Mouse (Mus musculus) CH12.LX (cell line): ENCODE measurements around the gene Nrxn3. TPM values are rescaled to one million over a fixed set of nuclear protein-coding genes. Genes with fewer than 3 reads are reported as not detected.

Experiments
- DNase-seq: peaks from one replicate; pipeline ENCODE4 v3.0.0-alpha.2; 2013; ENCODE audit errors: extremely low read depth
- H3K27ac ChIP-seq: 2 replicates; pipeline ENCODE4 v1.5.1; 2012; ENCODE audit warnings: low read depth, mild to moderate bottlenecking, control low read depth, moderate library complexity; ENCODE audit not compliant: insufficient read depth
- H3K27me3 ChIP-seq: replicated peaks from 2 replicates; pipeline ENCODE3; 2012; ENCODE audit warnings: inconsistent platforms
- H3K36me3 ChIP-seq, 2 experiments: replicated peaks in 1 of 2; 2 replicates each; pipeline versions ENCODE3 to v1.6.1; 2012; ENCODE audit warnings: inconsistent platforms in 1 of 2, low read length in 1 of 2, mild to moderate bottlenecking in 1 of 2, mixed read lengths in 1 of 2, moderate library complexity in 1 of 2; ENCODE audit not compliant: control insufficient read depth in 1 of 2, insufficient read depth in 1 of 2
- H3K4me1 ChIP-seq, 2 experiments: 2 replicates each; pipeline ENCODE4 v1.6.1; 2012; ENCODE audit warnings: inconsistent platforms in 1 of 2, moderate library complexity in 1 of 2; ENCODE audit not compliant: insufficient read depth in 2 of 2, control insufficient read depth in 1 of 2
- H3K4me2 ChIP-seq: 2 replicates; pipeline ENCODE4 v1.6.1; 2012; ENCODE audit warnings: low read depth, mild to moderate bottlenecking, control low read depth; ENCODE audit not compliant: poor library complexity, insufficient read depth, severe bottlenecking
- H3K4me3 ChIP-seq, 3 experiments: fragments of 150-350 bp in 1 of 3; sonication (generic) in 1 of 3; replicated peaks in 1 of 3; 2 replicates each; pipeline versions ENCODE3 to v1.5.1; 2011 to 2012; ENCODE audit warnings: low read depth in 2 of 3, low read length in 2 of 3, mild to moderate bottlenecking in 2 of 3, moderate library complexity in 2 of 3, control low read depth in 1 of 3, improper control_type of control experiment in 1 of 3, inconsistent platforms in 1 of 3, mixed read lengths in 1 of 3; ENCODE audit not compliant: poor library complexity in 1 of 3
- H3K79me2 ChIP-seq: replicated peaks from 2 replicates; pipeline ENCODE4 v1.6.1; 2012; ENCODE audit warnings: mild to moderate bottlenecking, moderate library complexity; ENCODE audit not compliant: control insufficient read depth, poor library complexity, insufficient read depth, severe bottlenecking; ENCODE audit errors: extremely low read depth
- H3K9ac ChIP-seq: 2 replicates; pipeline ENCODE4 v1.6.1; 2012; ENCODE audit warnings: low read depth, mild to moderate bottlenecking, control low read depth, moderate library complexity; ENCODE audit not compliant: insufficient read depth
- H3K9me3 ChIP-seq: replicated peaks from 2 replicates; pipeline ENCODE3; 2012; ENCODE audit warnings: low read length, inconsistent platforms, mixed read lengths
- E2F4 ChIP-seq: IDR thresholded peaks from 2 replicates; pipeline ENCODE4 v1.6.1; 2011; ENCODE audit warnings: low read depth, low read length, improper control_type of control experiment; ENCODE audit not compliant: insufficient replicate concordance
- EP300 ChIP-seq: IDR thresholded peaks from 2 replicates; pipeline ENCODE4 v1.6.1; 2011; ENCODE audit warnings: low read length, improper control_type of control experiment
- JUND ChIP-seq: conservative IDR thresholded peaks from 2 replicates; pipeline ENCODE4 v1.6.1; 2011; ENCODE audit warnings: low read depth, low read length, improper control_type of control experiment
- KAT2A ChIP-seq: IDR thresholded peaks from 2 replicates; pipeline ENCODE4 v1.6.1; 2012; ENCODE audit warnings: low read length, improper control_type of control experiment, inconsistent platforms; ENCODE audit not compliant: insufficient replicate concordance
- MXI1 ChIP-seq: IDR thresholded peaks from 2 replicates; pipeline ENCODE4 v1.6.1; 2011; ENCODE audit warnings: mild to moderate bottlenecking, low read depth, low read length, improper control_type of control experiment
- NRF1 ChIP-seq: IDR thresholded peaks from 2 replicates; pipeline ENCODE4 v1.6.1; 2014; ENCODE audit warnings: low read depth, mild to moderate bottlenecking, inconsistent platforms, low read length, improper control_type of control experiment, moderate library complexity
- PAX5 ChIP-seq: IDR thresholded peaks from 2 replicates; pipeline ENCODE4 v1.6.1; 2012; ENCODE audit warnings: low read length, inconsistent platforms, mixed read lengths
- TBP ChIP-seq: conservative IDR thresholded peaks from 2 replicates; pipeline ENCODE4 v1.6.1; 2011; ENCODE audit warnings: low read depth, low read length, improper control_type of control experiment
- TCF12 ChIP-seq: IDR thresholded peaks from 2 replicates; pipeline ENCODE4 v1.6.1; 2014; ENCODE audit warnings: low read depth, mild to moderate bottlenecking, inconsistent platforms, low read length, improper control_type of control experiment
- USF2 ChIP-seq: conservative IDR thresholded peaks from 2 replicates; pipeline ENCODE4 v1.6.1; 2011; ENCODE audit warnings: low read depth, low read length, improper control_type of control experiment
- ZC3H11A ChIP-seq: IDR thresholded peaks from 2 replicates; pipeline ENCODE4 v1.6.1; 2012; ENCODE audit warnings: low read depth, mild to moderate bottlenecking, inconsistent platforms, low read length, improper control_type of control experiment
- dilution Hi-C: fragments of 300-500 bp; cut with MboI; formaldehyde crosslinking; loops from 2 replicates; pipeline ENCODE4 v1.14.3; 2020; ENCODE audit warnings: low sequenced_read_pairs; ENCODE audit not compliant: extremely low pct_unique_long_range_greater_than_20kb, extremely low pct_ligation_motif_present
- in situ Hi-C: fragments of 300-500 bp; cut with MboI; formaldehyde crosslinking; loops from 3 replicates; pipeline ENCODE4 v1.14.3; 2019; ENCODE audit warnings: low sequenced_read_pairs, low pct_ligation_motif_present, low pct_unique_long_range_greater_than_20kb, mixed read lengths
- polyA plus RNA-seq: library from polyadenylated mRNA; unstranded; fragments of >175 nt; gene quantifications from 2 replicates; pipeline ENCODE4 v1.2.1, GENCODE M21; 2012; ENCODE audit warnings: low read depth; ENCODE audit not compliant: insufficient read length
- total RNA-seq, 2 experiments: library from RNA; depleted of rRNA; stranded (reverse); fragments of 300-350 nt in 1 of 2; fragments of >200 nt in 1 of 2; gene quantifications; 2 replicates each; pipeline ENCODE4 v1.2.3; 2012 to 2014

Gene Nrxn3
- total and polyA plus RNA-seq, 3 experiments, result 0.04 to 0.17 (median 0.09) TPM

- no peak overlapping the region for H3K9ac ChIP-seq
- H3K36me3 ChIP-seq, result no peaks in the 10 kb centered on the region
- H3K27me3 ChIP-seq, result no peaks in the 10 kb centered on the region
- in situ Hi-C loops, result no loop called here
- H3K9me3 ChIP-seq, result no peaks in the 10 kb centered on the region
- no peaks in the 10 kb centered on the region for H3K4me1 ChIP-seq
- H3K79me2 ChIP-seq, result no peaks in the 10 kb centered on the region
- dilution Hi-C loops, result no loop called here
- no peak overlapping the region for H3K4me2 ChIP-seq
- H3K4me3 ChIP-seq, result no peak overlapping the region
- H3K27ac ChIP-seq, result no peak overlapping the region
- DNase-seq, result no peak
- no peak for TF ChIP-seq E2F4
- TF ChIP-seq NRF1, result no peak
- TF ChIP-seq ZC3H11A, result no peak
- TF ChIP-seq EP300, result no peak
Measured at GRCm38 (mm10) chr12:88966329-88966728, 243.7 kb downstream of the Nrxn3 start.

- peaks cover 0 to 3% of the 10 kb centered on the region in 2 experiments; a peak in 2 of 4 replicates for H3K4me1 ChIP-seq
- H3K4me2 ChIP-seq, result no peak overlapping the region
- H3K79me2 ChIP-seq, result no peaks in the 10 kb centered on the region
- no peaks in the 10 kb centered on the region for H3K9me3 ChIP-seq
- no peaks in the 10 kb centered on the region for H3K36me3 ChIP-seq
- TF ChIP-seq EP300, result no peak
- TF ChIP-seq TBP, result no peak
- no peak for TF ChIP-seq KAT2A
- no peak for TF ChIP-seq USF2
- TF ChIP-seq PAX5, result no peak
- dilution Hi-C loops (no loop called here), in situ Hi-C loops (no loop called here)
- H3K9ac ChIP-seq, result no peak overlapping the region
- H3K27me3 ChIP-seq, result no peaks in the 10 kb centered on the region
- no peak overlapping the region for H3K27ac ChIP-seq
- DNase-seq, result no peak
- no peak overlapping the region for H3K4me3 ChIP-seq
Measured at GRCm38 (mm10) chr12:88976621-88977020, 253.9 kb downstream of the Nrxn3 start.

- Histone ChIP-seq H3K4me3 (no peak overlapping the region), H3K4me2 (no peak overlapping the region), H3K79me2 (no peaks in the 10 kb centered on the region), H3K27ac (no peak overlapping the region), H3K4me1 (peaks cover 2 to 16% of the 10 kb centered on the region in 2 experiments; a peak in 2 of 4 replicates), H3K27me3 (no peaks in the 10 kb centered on the region), H3K9me3 (no peaks in the 10 kb centered on the region), H3K9ac (no peak overlapping the region), H3K36me3 (no peaks in the 10 kb centered on the region)
- DNase-seq, result no peak
- dilution Hi-C loops, result no loop called here
- in situ Hi-C loops, result no loop called here
- TF ChIP-seq JUND, result no peak
- no peak for TF ChIP-seq TCF12
- TF ChIP-seq MXI1, result no peak
Measured at GRCm38 (mm10) chr12:88983688-88984330, 261.1 kb downstream of the Nrxn3 start.
